Mouse (Mus musculus) cortical plate, adult 2 months (tissue): ENCODE measurements around the gene Clpb.

Experiments
- CTCF ChIP-seq: fragments of 200-500 bp; IDR thresholded peaks from 2 replicates; pipeline ENCODE4 v1.5.1; 2011; ENCODE audit warnings: mild to moderate bottlenecking, control low read depth, low read length; ENCODE audit not compliant: insufficient read depth; ENCODE audit errors: extremely low read depth
- POLR2A ChIP-seq: fragments of 200-500 bp; IDR thresholded peaks from 2 replicates; pipeline ENCODE4 v1.6.1; 2011; ENCODE audit warnings: mild to moderate bottlenecking, low read length, control low read depth; ENCODE audit not compliant: insufficient read depth; ENCODE audit errors: extremely low read depth

GRCm38 (mm10) chr7:101710236-101710635, 46.8 kb downstream of the Clpb start:
- no peak for TF ChIP-seq CTCF
- no peak for TF ChIP-seq POLR2A
